Comparison of ENCODE assay signal across 15 mouse cellular contexts in the genomic region with DNA sequence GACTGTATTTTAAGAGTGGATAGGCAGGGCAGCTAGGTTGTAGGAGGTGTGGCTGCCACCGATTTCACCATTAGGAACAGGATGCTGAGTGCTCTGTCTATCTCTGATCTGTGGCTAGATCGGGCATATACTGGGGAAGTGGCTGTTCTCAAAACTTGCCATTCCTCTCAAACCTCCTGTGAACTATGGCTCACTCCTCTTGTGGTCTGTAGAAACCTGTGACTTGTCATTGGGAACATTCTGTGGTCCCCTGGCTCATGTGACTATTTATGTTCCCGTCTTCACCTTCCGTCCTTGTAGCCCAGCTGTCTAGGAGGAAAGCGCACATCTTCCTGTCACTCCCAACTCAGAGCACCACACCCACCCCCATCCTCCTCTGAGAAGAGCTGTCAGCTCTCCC. TPM values are rescaled to one million over a fixed set of nuclear protein-coding genes. Genes with fewer than 3 reads are reported as not detected.
DNase-seq lines count a peak whose midpoint lies in the region; ATAC-seq and TF ChIP-seq lines count a peak whose summit lies in the region.
"Had no signal": no experiment of that assay in that cellular context is flagged by ENCODE, and none has a peak within 500 bp of the region (broad histone marks: within the 10 kb centered on the region; RNA-seq: fewer than 3 reads in every experiment).

No protein-coding gene starts in this region.

- H3K27me3 ChIP-seq in forebrain, postnatal 0 days (ENCODE audit: insufficient read depth, low read length), result no peaks in the 10 kb centered on the region
- H3K27me3 ChIP-seq: kidney, embryonic 15.5 days; limb, embryonic 15.5 days; neural tube, embryonic 13.5 days had no signal

- H3K9me3 ChIP-seq in forebrain, postnatal 0 days (ENCODE audit: low read length), result no peaks in the 10 kb centered on the region
- H3K9me3 ChIP-seq: kidney, embryonic 15.5 days; limb, embryonic 15.5 days; midbrain, embryonic 10.5 days; neural tube, embryonic 13.5 days had no signal

- peak; percentile 87 for ATAC-seq in megakaryocyte, adult 5-6 weeks (ENCODE audit: poor library complexity, severe bottlenecking)
- no peak for ATAC-seq in forebrain, postnatal 0 days

- H3K4me1 ChIP-seq in forebrain, postnatal 0 days (ENCODE audit: insufficient read depth), result no peaks in the 10 kb centered on the region
- H3K4me1 ChIP-seq: limb, embryonic 15.5 days; midbrain, embryonic 10.5 days; neural tube, embryonic 13.5 days had no signal

- no peaks in the 10 kb centered on the region for H3K36me3 ChIP-seq in forebrain, postnatal 0 days (ENCODE audit: insufficient read depth)
- H3K36me3 ChIP-seq: kidney, embryonic 15.5 days; limb, embryonic 15.5 days; midbrain, embryonic 10.5 days; neural tube, embryonic 13.5 days had no signal

- H3K27ac ChIP-seq in forebrain, postnatal 0 days (ENCODE audit: low read depth, low read length), result no peak overlapping the region
- H3K27ac ChIP-seq: hindbrain, embryonic 14.5 days; kidney, embryonic 15.5 days; limb, embryonic 15.5 days; midbrain, embryonic 10.5 days; neural tube, embryonic 13.5 days had no signal

- no peak overlapping the region for H3K4me3 ChIP-seq in forebrain, postnatal 0 days (ENCODE audit: low read depth, low read length)
- H3K4me3 ChIP-seq: kidney, embryonic 15.5 days; limb, embryonic 15.5 days; midbrain, embryonic 10.5 days; neural tube, embryonic 13.5 days had no signal

- TF ChIP-seq CTCF in forebrain, postnatal 0 days (IDR thresholded peaks at IDR 0.05; ENCODE audit: low read depth), result no peak

- 90% methylated on average over 5 of the region's 5 CpGs for whole genome bisulfite sequencing in forebrain, postnatal 0 days

- no peak overlapping the region for H3K4me2 ChIP-seq in forebrain, postnatal 0 days (ENCODE audit: low read depth)
- H3K4me2 ChIP-seq: hindbrain, embryonic 14.5 days; kidney, embryonic 15.5 days; limb, embryonic 15.5 days; neural tube, embryonic 13.5 days had no signal

- peak; percentile 13 for DNase-seq in thymus, postnatal 4 days
- DNase-seq in thymus, adult 18-20 months, result no peak
- peak; percentile 51 for DNase-seq in c-Kit-positive CD71-negative TER-119-negative erythroid progenitor cells, embryonic 14.5 days (ENCODE audit: low read depth)
- no peak for DNase-seq in forebrain, postnatal 0 days
- DNase-seq in frontal cortex, postnatal 10 days (ENCODE audit: low spot score in 2 of 2), result no peak
- DNase-seq in left cerebral cortex, adult 11 months (ENCODE audit: low spot score), result no peak
- DNase-seq: embryo, embryonic 11 days; gastrocnemius, postnatal 14 days; layer of hippocampus, postnatal 36 days had no signal

- H3K9ac ChIP-seq in forebrain, postnatal 0 days, result no peak overlapping the region
- H3K9ac ChIP-seq: hindbrain, embryonic 14.5 days; kidney, embryonic 15.5 days; limb, embryonic 15.5 days; neural tube, embryonic 13.5 days had no signal

RNA-seq across cellular contexts. Expression of gene Acap2, which starts 8.9 kb away (rescaled TPM):
- 60.7 and 61.6 TPM in 2 replicates for total RNA-seq in megakaryocyte, adult 5-6 weeks (2015)
- total RNA-seq in megakaryocyte, adult 5-6 weeks (2017), result 90.0 and 98.9 TPM in 2 replicates
- 24.5 and 33.6 TPM in 2 replicates for total RNA-seq in forebrain, postnatal 0 days (2014; rRNA removed)
- 6.0 and 8.8 TPM in 2 replicates for polyA plus RNA-seq in forebrain, postnatal 0 days (2015; fragmentation: Nextera tagmentation; extraction: Ambion mirVana)

Comparison
In these comparisons a context has a peak if more than half of its experiments do, and no peak if none do; other contexts are left out.
1. DNase-seq: peak in thymus, postnatal 4 days (single experiment) and c-Kit-positive CD71-negative TER-119-negative erythroid progenitor cells, embryonic 14.5 days (single experiment); none in thymus, adult 18-20 months (0 of 2), forebrain, postnatal 0 days (single experiment), frontal cortex, postnatal 10 days (0 of 2) and left cerebral cortex, adult 11 months (single experiment).